Mouse (Mus musculus): Measurements from ENCODE around the gene Ms4a18.

DNA sequence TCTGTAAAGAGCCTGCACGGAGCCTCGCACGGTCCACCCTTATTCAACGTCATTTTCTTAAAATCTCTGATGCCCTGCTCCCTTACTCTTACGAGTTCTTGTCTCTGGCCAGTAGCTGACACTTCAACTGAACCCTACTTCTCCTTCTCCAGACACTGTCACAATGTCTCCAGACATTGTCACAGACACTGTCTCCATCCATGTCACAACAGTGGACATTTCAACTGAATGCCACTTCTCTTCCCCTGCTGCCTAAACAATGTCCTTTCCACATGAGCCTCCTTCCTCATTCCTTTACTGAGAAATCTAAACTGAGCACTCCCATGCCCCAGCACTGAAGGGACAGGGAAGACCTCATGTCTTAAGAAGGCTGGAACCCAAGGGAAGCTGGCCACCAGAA, 70.6 kb downstream of the Ms4a18 start:
- TF ChIP-seq CTCF (conservative IDR thresholded peaks at IDR 0.05; ENCODE audit: insufficient read depth, insufficient read length, low read depth, low read length) (no peak), POLR2A (IDR thresholded peaks at IDR 0.05; ENCODE audit: low read depth, low read length) (no peak)

All from kidney, adult 2 months (tissue).